Mouse (Mus musculus) bone marrow macrophage, adult 2 months (primary cell): ENCODE data around the gene Polr1a.

Experiments used
- CTCF ChIP-seq: IDR thresholded peaks from 2 replicates; pipeline ENCODE4 v1.5.1; 2012; ENCODE audit warnings: low read depth, mild to moderate bottlenecking, low read length, moderate library complexity
- POLR2A ChIP-seq: IDR thresholded peaks from 2 replicates; pipeline ENCODE4 v1.6.1; 2012; ENCODE audit warnings: mild to moderate bottlenecking, low read depth, low read length, borderline replicate concordance

- no peak for TF ChIP-seq CTCF
- no peak for TF ChIP-seq POLR2A
Observed at GRCm38 (mm10) chr6:72014033-72014432, 105.2 kb downstream of the Polr1a start.
